Mouse (Mus musculus) megakaryocyte, adult 5-6 weeks (primary cell): Measurements from ENCODE around the gene Lck. TPM values are rescaled to one million over a fixed set of nuclear protein-coding genes. Genes with fewer than 3 reads are reported as not detected.

Experiments used
- ATAC-seq: 2 replicates; pipeline ENCODE4 v1.8.0; 2016; ENCODE audit warnings: mild to moderate bottlenecking, inconsistent platforms; ENCODE audit not compliant: poor library complexity, severe bottlenecking
- total RNA-seq, 2 experiments: library from RNA; stranded (forward) in 1 of 2; stranded (reverse) in 1 of 2; fragments of 153-499, 151-499 nt in 1 of 2; fragments of 221-1000, 200-1000 nt in 1 of 2; gene quantifications; 2 replicates each; pipeline versions ENCODE4 v1.2.3 to v1.2.4; 2015 to 2017

Gene Lck
- total RNA-seq, 2 experiments from 2014 or later: 6.0 to 8.2 TPM

GRCm38 (mm10) chr4:129510723-129511412, 62.6 kb downstream of the Lck start:
- ATAC-seq: no peak

GRCm38 (mm10) chr4:129509650-129510049, 63.8 kb downstream of the Lck start:
- ATAC-seq: no peak

- ATAC-seq: no peak
Measured at GRCm38 (mm10) chr4:129508834-129509600, 64.4 kb downstream of the Lck start.

- ATAC-seq: no peak
Measured at GRCm38 (mm10) chr4:129508237-129508515, 65.3 kb downstream of the Lck start.

- peak; percentile 47 for ATAC-seq
Measured at GRCm38 (mm10) chr4:129507434-129508236, 65.8 kb downstream of the Lck start.

- no peak for ATAC-seq
Measured at GRCm38 (mm10) chr4:129505511-129505910, 67.9 kb downstream of the Lck start.

- no peak for ATAC-seq
Measured at GRCm38 (mm10) chr4:129502901-129503444, 70.5 kb downstream of the Lck start.

- no peak for ATAC-seq
Measured at GRCm38 (mm10) chr4:129502327-129502888, 71.0 kb downstream of the Lck start.

GRCm38 (mm10) chr4:129500607-129501566, 72.6 kb downstream of the Lck start:
- ATAC-seq: peak; percentile 72

- no peak for ATAC-seq
Measured at GRCm38 (mm10) chr4:129500017-129500416, 73.4 kb downstream of the Lck start.

- ATAC-seq: no peak
Measured at GRCm38 (mm10) chr4:129498941-129499340, 74.5 kb downstream of the Lck start.

Other genes starting within 250 kb of the Lck start
- gene Rbbp4, start 238.3 kb downstream of the Lck start, total RNA-seq (2015): 174 and 182 TPM in 2 replicates
- 86.5 and 88.9 TPM in 2 replicates for gene Rbbp4, start 238.3 kb downstream of the Lck start, total RNA-seq (2017)
- gene Zbtb8os, start 237.9 kb downstream of the Lck start, total RNA-seq (2015): 60.9 and 69.8 TPM in 2 replicates
- 79.7 and 84.8 TPM in 2 replicates for gene Zbtb8os, start 237.9 kb downstream of the Lck start, total RNA-seq (2017)
- gene Zbtb8a, start 195.5 kb downstream of the Lck start, total RNA-seq (2015): 3.0 and 3.3 TPM in 2 replicates
- 9.3 and 9.4 TPM in 2 replicates for gene Zbtb8a, start 195.5 kb downstream of the Lck start, total RNA-seq (2017)
- not detected in 2 replicates for gene Zbtb8b, start 132.8 kb downstream of the Lck start, total RNA-seq (2015)
- not detected in 2 replicates for gene Zbtb8b, start 132.8 kb downstream of the Lck start, total RNA-seq (2017)
- 24.3 and 24.9 TPM in 2 replicates for gene Bsdc1, start 112.1 kb downstream of the Lck start, total RNA-seq (2015)
- gene Bsdc1, start 112.1 kb downstream of the Lck start, total RNA-seq (2017): 28.5 and 35.8 TPM in 2 replicates
- gene Tssk3, start 82.6 kb downstream of the Lck start, total RNA-seq (2015): not detected in 2 replicates
- not detected in 2 replicates for gene Tssk3, start 82.6 kb downstream of the Lck start, total RNA-seq (2017)
- gene Fam229a, start 82.5 kb downstream of the Lck start, total RNA-seq (2015): not detected in 2 replicates
- gene Fam229a, start 82.5 kb downstream of the Lck start, total RNA-seq (2017): not detected in 2 replicates
- gene Marcksl1, start 60.1 kb downstream of the Lck start, total RNA-seq (2015): 28.5 and 32.6 TPM in 2 replicates
- gene Marcksl1, start 60.1 kb downstream of the Lck start, total RNA-seq (2017): 25.4 and 29.3 TPM in 2 replicates
- gene Hdac1, start 30.9 kb downstream of the Lck start, total RNA-seq (2015): 94.1 and 98.6 TPM in 2 replicates
- gene Hdac1, start 30.9 kb downstream of the Lck start, total RNA-seq (2017): 68.6 and 75.0 TPM in 2 replicates
- not detected in 2 replicates for gene Fam167b, start 4.9 kb upstream of the Lck start, total RNA-seq (2015)
- gene Fam167b, start 4.9 kb upstream of the Lck start, total RNA-seq (2017): not detected in 2 replicates
- 186 and 204 TPM in 2 replicates for gene Eif3i, start 27.0 kb upstream of the Lck start, total RNA-seq (2015)
- 140 and 156 TPM in 2 replicates for gene Eif3i, start 27.0 kb upstream of the Lck start, total RNA-seq (2017)
- gene Tmem234, start 27.0 kb upstream of the Lck start, total RNA-seq (2015): 104 and 120 TPM in 2 replicates
- 126 and 128 TPM in 2 replicates for gene Tmem234, start 27.0 kb upstream of the Lck start, total RNA-seq (2017)
- gene Dcdc2b, start 40.6 kb upstream of the Lck start, total RNA-seq (2015): 1.0 and 3.5 TPM in 2 replicates
- gene Dcdc2b, start 40.6 kb upstream of the Lck start, total RNA-seq (2017): not detected in 2 replicates
- gene Iqcc, start 45.5 kb upstream of the Lck start, total RNA-seq (2015): 14.3 and 16.6 TPM in 2 replicates
- gene Iqcc, start 45.5 kb upstream of the Lck start, total RNA-seq (2017): 6.4 and 7.4 TPM in 2 replicates
- 49.7 and 68.6 TPM in 2 replicates for gene Ccdc28b, start 50.3 kb upstream of the Lck start, total RNA-seq (2015)
- 77.2 and 89.0 TPM in 2 replicates for gene Ccdc28b, start 50.3 kb upstream of the Lck start, total RNA-seq (2017)
- gene Txlna, start 67.4 kb upstream of the Lck start, total RNA-seq (2015): 14.6 and 16.3 TPM in 2 replicates
- 55.8 and 68.1 TPM in 2 replicates for gene Txlna, start 67.4 kb upstream of the Lck start, total RNA-seq (2017)
- gene Kpna6, start 99.1 kb upstream of the Lck start, total RNA-seq (2015): 17.4 and 25.4 TPM in 2 replicates
- 20.7 and 21.6 TPM in 2 replicates for gene Kpna6, start 99.1 kb upstream of the Lck start, total RNA-seq (2017)
- 11.3 and 20.2 TPM in 2 replicates for gene Tmem39b, start 123.2 kb upstream of the Lck start, total RNA-seq (2015)
- 2.6 and 10.9 TPM in 2 replicates for gene Tmem39b, start 123.2 kb upstream of the Lck start, total RNA-seq (2017)
- gene Khdrbs1, start 168.7 kb upstream of the Lck start, total RNA-seq (2015): 83.6 and 94.7 TPM in 2 replicates
- gene Khdrbs1, start 168.7 kb upstream of the Lck start, total RNA-seq (2017): 69.9 and 89.8 TPM in 2 replicates
- 363 and 365 TPM in 2 replicates for gene Ptp4a2, start 237.6 kb upstream of the Lck start, total RNA-seq (2015)
- gene Ptp4a2, start 237.6 kb upstream of the Lck start, total RNA-seq (2017): 430 and 463 TPM in 2 replicates